Mouse (Mus musculus) cerebellum, adult 2 months (tissue): ENCODE data around the gene Ptrh1. TPM values are rescaled to one million over a fixed set of nuclear protein-coding genes. Genes with fewer than 3 reads are reported as not detected.

Source experiments
- DNase-seq, 2 experiments: peaks; one replicate each; pipeline ENCODE4 v3.0.0; 2021
- H3K27ac ChIP-seq: fragments of 200-500 bp; 2 replicates; pipeline ENCODE4 v1.5.1; 2012; ENCODE audit warnings: low read length, control low read depth, inconsistent platforms; ENCODE audit not compliant: insufficient read depth
- H3K27me3 ChIP-seq: fragments of 200-500 bp; 2 replicates; pipeline ENCODE4 v1.6.1; 2012; ENCODE audit warnings: inconsistent platforms, mild to moderate bottlenecking, low read length, moderate library complexity; ENCODE audit not compliant: control insufficient read depth, insufficient read depth
- H3K4me1 ChIP-seq: fragments of 200-500 bp; 2 replicates; pipeline ENCODE4 v1.6.1; 2011; ENCODE audit warnings: low read length; ENCODE audit not compliant: control insufficient read depth, insufficient read depth
- H3K4me3 ChIP-seq: fragments of 200-500 bp; replicated peaks from 2 replicates; pipeline ENCODE3; 2011; ENCODE audit warnings: mild to moderate bottlenecking, low read depth, low read length, control low read depth; ENCODE audit not compliant: insufficient read depth
- CTCF ChIP-seq: fragments of 200-500 bp; IDR thresholded peaks from 2 replicates; pipeline ENCODE4 v1.5.1; 2011; ENCODE audit warnings: low read depth, mild to moderate bottlenecking, control low read depth, low read length, moderate library complexity, borderline replicate concordance; ENCODE audit not compliant: insufficient read depth
- POLR2A ChIP-seq: fragments of 200-500 bp; IDR thresholded peaks from 2 replicates; pipeline ENCODE4 v1.6.1; 2011; ENCODE audit warnings: low read length, control low read depth, borderline replicate concordance; ENCODE audit not compliant: insufficient read depth
- whole genome bisulfite sequencing: fragments of 180-500 bp; shearing (Covaris S2); methylation state at CpG from one replicate; pipeline ENCODE4 v1.1.7; 2018; 5-methylcytosine and 5-hydroxymethylcytosine counted together
- polyA plus RNA-seq: library from polyadenylated mRNA; depleted of rRNA; stranded (reverse); fragments of >200 nt; gene quantifications from 2 replicates; pipeline ENCODE4 v1.2.3, GENCODE M21; 2012

The Ptrh1 gene
- polyA plus RNA-seq, 1 experiment: 7.4 TPM

GRCm38 (mm10) chr2:32788581-32788980, 13.0 kb downstream of the Ptrh1 start:
- WGBS: 24% methylated on average over 2 of the region's 2 CpGs
- peak overlapping the region; percentile 40 for H3K27ac ChIP-seq
- no peaks in the 10 kb centered on the region for H3K27me3 ChIP-seq
- DNase-seq: no peak
- no peak for TF ChIP-seq POLR2A
- no peak overlapping the region for H3K4me3 ChIP-seq
- H3K4me1 ChIP-seq: peaks cover 6% of the 10 kb centered on the region

- Histone ChIP-seq H3K4me3 (no peak overlapping the region), H3K27ac (no peak overlapping the region), H3K27me3 (no peaks in the 10 kb centered on the region), H3K4me1 (peaks cover 18% of the 10 kb centered on the region)
- TF ChIP-seq CTCF: no peak
- no peak for TF ChIP-seq POLR2A
- WGBS: 34% methylated on average over 6 of the region's 6 CpGs
- no peak for DNase-seq
These were observed 15.7 kb downstream of the Ptrh1 start for GRCm38 (mm10) chr2:32791297-32791696.

- Histone ChIP-seq H3K27me3 (no peaks in the 10 kb centered on the region), H3K27ac (peak overlapping the region; percentile 44), H3K4me3 (no peak overlapping the region), H3K4me1 (peaks cover 23% of the 10 kb centered on the region)
- TF ChIP-seq CTCF (no peak), POLR2A (no peak)
- DNase-seq: peak; percentile 62 to 63
- WGBS: 16% methylated on average over 13 of the region's 13 CpGs
These were observed 20.3 kb downstream of the Ptrh1 start for GRCm38 (mm10) chr2:32795748-32796418.

GRCm38 (mm10) chr2:32798251-32798962, 22.8 kb downstream of the Ptrh1 start:
- DNase-seq: no peak
- Histone ChIP-seq H3K4me3 (no peak overlapping the region), H3K27ac (peak overlapping the region; percentile 34; the same call in 1 of the 2 replicates), H3K27me3 (no peaks in the 10 kb centered on the region), H3K4me1 (peaks cover 23% of the 10 kb centered on the region)
- TF ChIP-seq CTCF (no peak), POLR2A (no peak)
- 52% methylated on average over 10 of the region's 10 CpGs for WGBS

- Histone ChIP-seq H3K27ac (0 out of 2 replicates have a peak overlapping the region, but pooled peaks have one; percentile 11), H3K4me3 (no peak overlapping the region), H3K4me1 (peaks cover 48% of the 10 kb centered on the region), H3K27me3 (no peaks in the 10 kb centered on the region)
- 82% methylated on average over 14 of the region's 14 CpGs for WGBS
- DNase-seq: peak in 1 of 2 experiments; percentile 55
- no peak for TF ChIP-seq CTCF
- no peak for TF ChIP-seq POLR2A
These were observed 33.4 kb downstream of the Ptrh1 start for GRCm38 (mm10) chr2:32808816-32809566.

DNA sequence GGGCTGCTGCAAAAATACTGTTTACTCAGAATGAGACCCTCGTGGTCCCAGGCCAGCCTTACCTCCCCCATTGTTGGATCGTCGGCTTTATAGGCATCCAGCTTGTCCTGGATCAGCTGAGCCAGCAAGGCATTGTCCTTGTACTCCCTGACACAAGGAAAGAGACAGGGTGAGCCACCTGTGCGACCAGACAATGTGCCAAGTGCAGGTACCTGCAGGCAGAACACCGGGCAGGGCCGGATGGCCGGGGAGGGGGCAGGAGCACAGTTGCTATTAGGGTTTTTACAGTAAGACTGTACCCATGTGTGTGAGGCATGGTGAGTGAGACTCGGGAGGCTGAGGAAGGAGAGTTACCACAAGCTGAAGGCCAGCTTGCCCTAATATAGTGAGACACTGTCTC, 36.4 kb downstream of the Ptrh1 start:
- H3K4me1 ChIP-seq: peaks cover 58% of the 10 kb centered on the region
- H3K27me3 ChIP-seq: no peaks in the 10 kb centered on the region
- WGBS: 13% methylated on average over 8 of the region's 8 CpGs
- no peak for TF ChIP-seq POLR2A
- no peak for TF ChIP-seq CTCF
- DNase-seq: peak; percentile 73 to 85
- H3K27ac ChIP-seq: peak overlapping the region; percentile 97
- no peak overlapping the region for H3K4me3 ChIP-seq

DNA sequence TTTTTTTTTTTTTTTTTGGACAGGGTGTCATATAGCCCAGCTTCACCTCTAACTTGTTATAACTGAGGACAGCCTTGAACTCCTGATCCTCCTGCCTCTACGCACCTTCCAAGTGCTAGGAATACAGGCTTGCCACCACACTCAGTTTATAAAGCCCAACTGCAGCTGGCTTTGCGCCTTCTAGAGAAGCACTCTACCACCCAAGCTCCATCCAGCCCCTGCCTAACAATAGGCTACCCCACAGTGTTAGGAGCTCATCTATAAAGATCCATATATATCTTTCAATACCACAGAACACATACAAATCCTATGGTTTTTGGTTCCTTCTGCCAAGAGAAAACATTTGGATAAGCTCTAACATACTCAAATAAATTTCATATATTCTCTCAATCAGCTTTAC, 40.9 kb downstream of the Ptrh1 start:
- Histone ChIP-seq H3K4me1 (peaks cover 63% of the 10 kb centered on the region), H3K27me3 (no peaks in the 10 kb centered on the region), H3K4me3 (no peak overlapping the region), H3K27ac (peak overlapping the region; percentile 99)
- WGBS: 32% methylated on average over 2 of the region's 2 CpGs
- DNase-seq: peak; percentile 46 to 55
- TF ChIP-seq POLR2A: no peak
- TF ChIP-seq CTCF: no peak
